Mouse (Mus musculus): ENCODE measurements around the gene Gm10037. TPM values are rescaled to one million over a fixed set of nuclear protein-coding genes. Genes with fewer than 3 reads are reported as not detected.

Gene Gm10037
- not detected in 2 replicates for polyA plus RNA-seq (2012)

DNA sequence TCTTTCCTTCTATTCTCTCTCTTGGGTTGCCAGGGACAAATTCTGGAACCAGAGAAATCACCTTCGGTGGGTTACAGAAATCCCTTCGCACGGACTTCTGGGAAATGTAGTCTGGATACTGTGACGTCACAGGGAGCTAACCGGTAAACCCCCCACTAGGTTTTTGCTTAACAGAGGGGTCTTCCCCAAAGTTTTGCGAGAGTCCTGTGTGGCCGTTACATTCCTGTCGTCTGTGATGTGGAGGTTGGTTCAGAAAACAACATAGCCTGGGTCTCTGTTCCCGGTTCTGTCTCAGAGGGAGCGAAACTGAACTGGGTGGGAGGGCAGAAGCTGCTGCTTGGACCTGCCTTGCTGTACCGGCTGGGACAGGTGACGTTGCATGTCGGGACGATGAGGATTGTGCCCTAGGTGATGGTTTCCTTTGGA, at the start of gene Gm10037:
Gene Gm10037 (plus strand): TSS at position 196 of the 426 bp plus-strand sequence.
- no peak for TF ChIP-seq GATA1 (IDR thresholded peaks at IDR 0.05; ENCODE audit: low read length)

DNA sequence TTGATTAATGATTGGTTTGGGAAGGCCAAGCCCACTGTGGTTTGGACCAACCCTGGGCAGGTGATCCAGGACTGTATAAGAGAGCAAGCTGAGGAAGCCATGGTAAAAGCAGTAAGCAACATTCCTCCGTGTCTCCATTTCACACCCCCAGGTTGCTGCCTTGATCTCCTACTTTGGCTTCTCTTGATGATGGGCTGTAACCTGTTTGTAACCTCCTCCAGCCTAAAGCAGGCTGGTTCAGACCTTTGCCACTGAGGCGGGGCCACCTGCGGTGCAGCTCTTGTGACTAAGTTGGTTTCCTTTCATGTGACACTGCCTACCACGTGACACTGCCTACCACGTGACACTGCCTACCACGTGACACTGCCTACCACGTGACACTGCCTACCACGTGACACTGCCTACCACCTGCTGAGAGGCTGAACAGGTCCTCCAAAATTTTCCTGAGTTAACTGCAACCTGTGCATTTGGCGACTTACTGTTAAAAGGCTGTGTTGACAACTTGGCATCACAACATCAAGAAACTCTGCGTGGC, 38.9 kb upstream of the Gm10037 start:
- no peak for TF ChIP-seq GATA1 (IDR thresholded peaks at IDR 0.05; ENCODE audit: low read length)

DNA sequence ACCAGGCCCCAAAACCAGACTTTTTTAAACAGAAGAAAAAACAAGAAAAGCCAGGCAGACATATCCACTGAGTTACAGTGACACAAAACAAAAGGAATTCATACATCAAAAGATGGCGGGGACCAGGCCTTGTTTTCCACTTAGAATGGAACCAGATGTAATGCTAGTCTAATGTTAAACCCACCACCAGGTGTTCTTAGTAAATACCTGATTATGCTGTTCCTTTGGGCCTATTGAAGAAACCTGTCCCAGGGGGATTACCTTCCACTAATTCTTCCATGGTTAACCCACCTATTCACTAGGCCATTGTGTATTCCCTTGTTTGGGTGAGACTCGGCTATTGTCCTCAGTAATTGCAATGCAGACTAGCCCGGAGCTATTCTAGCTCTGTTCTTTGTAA, 32.3 kb upstream of the Gm10037 start:
- TF ChIP-seq GATA1 (IDR thresholded peaks at IDR 0.05; ENCODE audit: low read length) = no peak

DNA sequence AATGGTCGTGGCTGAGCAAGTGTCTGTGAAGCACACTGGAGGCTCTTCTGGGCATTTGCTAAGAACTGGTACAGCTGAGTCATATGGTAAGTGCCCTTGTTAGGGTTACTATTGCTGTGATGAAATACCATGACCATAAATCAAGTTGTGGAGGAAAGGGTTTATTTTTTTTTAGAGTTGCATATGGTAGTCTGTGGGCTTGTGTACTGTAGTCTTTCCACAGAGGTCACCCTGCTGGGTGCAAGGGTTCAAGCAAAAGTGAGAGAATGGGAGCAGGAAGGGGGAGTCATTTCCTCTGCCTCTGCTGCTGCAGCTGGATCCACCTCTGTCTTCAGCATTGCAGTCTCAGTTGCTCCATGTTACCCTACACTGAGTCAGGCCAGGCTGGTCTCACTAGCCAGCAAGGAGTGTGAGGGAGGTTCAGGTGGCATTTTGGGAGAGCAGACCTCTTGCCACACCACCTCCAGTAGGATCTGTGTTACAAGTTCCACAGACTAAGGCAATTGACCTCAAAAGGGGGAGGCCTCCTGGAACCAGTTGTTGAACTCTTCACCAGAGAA, 19.2 kb upstream of the Gm10037 start:
- TF ChIP-seq GATA1 (IDR thresholded peaks at IDR 0.05; ENCODE audit: low read length) = no peak

DNA sequence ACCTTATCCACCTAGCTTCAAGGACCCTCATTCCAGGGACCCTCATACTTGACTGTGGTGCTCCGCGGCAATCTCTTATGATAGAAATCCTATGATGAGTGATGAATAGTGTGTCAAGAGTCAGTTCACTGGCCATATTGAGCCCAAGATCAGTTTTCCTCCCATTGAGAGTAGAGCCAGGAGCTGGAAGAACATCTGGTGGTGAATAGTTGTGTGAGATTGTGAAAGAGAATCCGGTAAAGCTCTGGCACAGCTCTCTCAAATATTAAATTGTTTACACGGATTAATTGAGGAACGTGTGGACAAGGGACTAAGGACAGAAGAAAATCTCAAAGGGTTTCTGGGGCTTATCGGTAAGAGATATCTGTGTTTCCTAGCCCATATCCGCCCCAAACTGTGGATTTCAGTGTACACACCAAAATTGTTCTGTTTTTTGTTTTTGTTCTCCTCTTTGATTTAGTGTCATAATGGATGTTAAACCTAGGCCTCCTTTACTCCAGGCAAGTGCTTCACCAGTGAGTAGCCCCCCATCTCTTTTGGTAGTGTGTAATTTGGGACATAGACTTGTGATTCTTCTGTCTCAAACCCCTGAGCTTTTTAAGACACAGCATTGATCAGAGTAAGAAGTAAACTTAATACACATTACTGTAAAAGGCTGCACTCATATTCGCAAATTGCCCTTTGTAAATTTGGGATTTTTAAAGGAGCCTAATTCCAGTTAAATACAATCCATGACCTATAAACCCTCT, 17.8 kb upstream of the Gm10037 start:
- no peak for TF ChIP-seq GATA1 (IDR thresholded peaks at IDR 0.05; ENCODE audit: low read length)

DNA sequence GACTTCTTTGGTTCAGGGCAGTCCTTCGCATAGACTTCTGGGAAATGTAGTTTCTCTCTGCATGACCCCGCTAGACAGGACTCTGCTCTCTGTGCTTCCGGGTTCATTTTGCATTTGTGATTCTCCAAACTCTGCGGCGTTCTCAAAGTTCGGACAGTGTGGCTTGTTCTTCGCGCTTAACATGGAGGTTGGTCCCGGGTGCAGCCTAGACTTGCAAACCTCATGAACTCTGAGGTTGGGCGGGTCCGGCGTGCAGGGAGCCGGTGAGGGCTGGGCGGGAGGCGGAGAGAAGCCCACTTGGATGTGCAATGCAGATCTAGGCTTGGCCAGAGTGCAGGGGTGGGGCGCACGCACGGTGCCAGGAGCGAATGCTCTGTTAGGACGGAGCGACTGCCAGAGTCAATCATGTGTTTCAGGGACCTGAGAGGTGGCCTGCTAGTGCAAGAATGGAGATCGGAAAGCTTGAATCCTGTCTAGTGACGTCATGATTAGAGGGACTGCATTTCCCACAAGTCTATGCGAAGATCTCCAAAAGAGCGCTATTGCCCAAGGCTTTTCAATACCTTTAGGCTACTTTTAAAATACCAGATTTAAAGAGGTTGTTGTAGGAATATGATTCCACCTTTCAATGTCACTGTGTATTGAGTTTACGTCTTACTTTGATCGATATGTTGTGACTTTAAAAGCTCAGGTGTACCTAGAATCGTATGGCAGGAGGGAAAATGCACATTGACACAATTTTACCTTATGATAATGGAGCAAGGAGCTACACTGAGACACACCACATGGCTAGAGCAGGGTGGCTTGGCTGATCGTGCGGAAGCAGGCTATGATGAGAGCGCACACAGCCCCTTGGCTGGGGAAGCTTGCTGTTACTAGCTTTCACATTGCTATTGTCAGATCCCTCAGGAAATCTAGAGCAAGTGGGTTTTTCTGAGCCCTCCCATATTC, 16.9 kb upstream of the Gm10037 start, which contains the start of gene Zfp273:
Gene Zfp273 (plus strand): TSS at position 31 of the 951 bp plus-strand sequence.
- no peak for TF ChIP-seq GATA1 (IDR thresholded peaks at IDR 0.05; ENCODE audit: low read length)

- no peak for TF ChIP-seq GATA1 (IDR thresholded peaks at IDR 0.05; ENCODE audit: low read length)
These were observed 12.3 kb upstream of the Gm10037 start for GRCm38 (mm10) chr13:67818636-67819035.

GRCm38 (mm10) chr13:67843775-67844118, 12.8 kb downstream of the Gm10037 start:
- TF ChIP-seq GATA1 (IDR thresholded peaks at IDR 0.05; ENCODE audit: low read length) = no peak

- TF ChIP-seq GATA1 (IDR thresholded peaks at IDR 0.05; ENCODE audit: low read length) = no peak
These were observed 13.4 kb downstream of the Gm10037 start for GRCm38 (mm10) chr13:67844119-67844852.

DNA sequence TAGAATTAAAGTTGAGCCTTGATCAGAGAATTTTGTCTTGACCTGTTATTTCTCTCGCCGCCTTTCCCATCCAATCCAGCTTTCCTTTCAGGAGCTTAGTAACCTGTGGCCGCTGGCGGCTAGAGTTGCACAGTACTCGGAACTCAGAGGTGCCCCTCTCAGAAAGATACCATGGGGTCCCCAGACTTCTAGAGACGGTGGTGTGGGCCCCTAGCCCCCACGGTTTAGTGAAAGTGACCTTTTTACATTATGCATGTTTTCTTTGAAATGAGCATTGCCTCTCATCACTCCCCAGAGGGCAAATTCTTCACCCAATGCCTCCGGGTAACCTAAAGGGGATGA, 13.9 kb downstream of the Gm10037 start:
- TF ChIP-seq GATA1 (IDR thresholded peaks at IDR 0.05; ENCODE audit: low read length) = no peak

GRCm38 (mm10) chr13:67850361-67850760, 19.5 kb downstream of the Gm10037 start:
- TF ChIP-seq GATA1 (IDR thresholded peaks at IDR 0.05; ENCODE audit: low read length) = no peak

DNA sequence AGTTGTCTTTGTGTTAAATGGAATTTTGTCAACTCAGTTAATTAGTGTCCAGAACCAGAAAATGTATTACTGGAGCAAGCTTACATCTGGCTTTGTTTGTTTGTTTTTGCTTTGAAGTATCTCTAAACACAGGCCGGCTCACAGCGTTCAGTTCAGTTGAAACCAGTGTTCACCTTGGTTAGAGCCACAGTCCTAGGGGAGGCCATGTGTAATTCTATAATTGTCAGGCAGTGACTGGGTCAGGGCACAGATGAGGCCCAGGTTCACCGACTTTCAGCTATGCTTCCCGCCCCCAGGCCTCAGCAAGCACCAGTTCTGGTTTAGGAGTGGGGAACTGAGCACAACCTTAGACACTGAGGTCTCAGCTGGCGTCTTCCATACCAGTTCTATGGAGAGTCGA, 22.2 kb downstream of the Gm10037 start:
- no peak for TF ChIP-seq GATA1 (IDR thresholded peaks at IDR 0.05; ENCODE audit: low read length)

GRCm38 (mm10) chr13:67853983-67854382, 23.1 kb downstream of the Gm10037 start:
- no peak for TF ChIP-seq GATA1 (IDR thresholded peaks at IDR 0.05; ENCODE audit: low read length)

GRCm38 (mm10) chr13:67857317-67857716, 26.4 kb downstream of the Gm10037 start:
- no peak for TF ChIP-seq GATA1 (IDR thresholded peaks at IDR 0.05; ENCODE audit: low read length)

- TF ChIP-seq GATA1 (IDR thresholded peaks at IDR 0.05; ENCODE audit: low read length) = no peak
These were observed 31.6 kb downstream of the Gm10037 start for GRCm38 (mm10) chr13:67862508-67862907.

Measured in G1E-ER4 (cell line).